Mouse (Mus musculus) kidney, adult 18-20 months (tissue): ENCODE results near the gene Gm20838.
"Not testable (repeated sequence)": the region's sequence is repeated elsewhere in the genome, so short reads cannot be mapped to it uniquely, and the experiment has no call there.

Experiments
- DNase-seq: peaks from one replicate; pipeline ENCODE4 v3.0.0; 2021

Gene Gm20838

GRCm38 (mm10) chrY:33543064-33543463 is at the start of gene Gm20838:
Gene Gm20838, minus strand, starts transcription at chrY:33543164.
- not testable (repeated sequence) for DNase-seq
